Mouse (Mus musculus) thymus, adult 2 months (tissue): ENCODE measurements around the gene Cdca8. TPM values are rescaled to one million over a fixed set of nuclear protein-coding genes. Genes with fewer than 3 reads are reported as not detected.
"Not testable (repeated sequence)": the region's sequence is repeated elsewhere in the genome, so short reads cannot be mapped to it uniquely, and the experiment has no call there.

Experiments
- DNase-seq: peaks from one replicate; pipeline ENCODE4 v3.0.0; 2021
- H3K27ac ChIP-seq: fragments of 200-500 bp; 2 replicates; pipeline ENCODE4 v1.5.1; 2012; ENCODE audit warnings: low read length, control low read depth; ENCODE audit not compliant: control insufficient read depth, insufficient read depth
- H3K27me3 ChIP-seq: fragments of 200-500 bp; 2 replicates; pipeline ENCODE4 v1.6.1; 2012; ENCODE audit warnings: mild to moderate bottlenecking, low read length, moderate library complexity, mixed read lengths; ENCODE audit not compliant: control insufficient read depth, insufficient read depth
- H3K36me3 ChIP-seq: fragments of 200-500 bp; 2 replicates; pipeline ENCODE4 v1.6.1; 2012; ENCODE audit warnings: mild to moderate bottlenecking, low read length, moderate library complexity; ENCODE audit not compliant: control insufficient read depth, insufficient read depth
- H3K4me1 ChIP-seq: fragments of 200-500 bp; replicated peaks from 2 replicates; pipeline ENCODE4 v1.6.1; 2012; ENCODE audit warnings: low read length; ENCODE audit not compliant: control insufficient read depth, insufficient read depth
- H3K4me3 ChIP-seq: fragments of 200-500 bp; 2 replicates; pipeline ENCODE4 v1.5.1; 2012; ENCODE audit warnings: mild to moderate bottlenecking, low read length, control low read depth, moderate library complexity; ENCODE audit not compliant: control insufficient read depth, insufficient read depth
- CTCF ChIP-seq: fragments of 200-500 bp; IDR thresholded peaks from 2 replicates; pipeline ENCODE4 v1.5.1; 2012; ENCODE audit warnings: mild to moderate bottlenecking, control low read depth, low read length, moderate library complexity, borderline replicate concordance; ENCODE audit not compliant: control insufficient read depth, poor library complexity, insufficient read depth; ENCODE audit errors: extremely low read depth
- POLR2A ChIP-seq: fragments of 200-500 bp; IDR thresholded peaks from 2 replicates; pipeline ENCODE4 v1.6.1; 2012; ENCODE audit warnings: mild to moderate bottlenecking, low read length, control low read depth, moderate library complexity; ENCODE audit not compliant: control insufficient read depth, poor library complexity, insufficient read depth; ENCODE audit errors: extremely low read depth
- WGBS: fragments of 180-500 bp; shearing (Covaris S2); methylation state at CpG from one replicate; pipeline ENCODE4 v1.1.7; 2018; 5-methylcytosine and 5-hydroxymethylcytosine counted together
- polyA plus RNA-seq: library from polyadenylated mRNA; depleted of rRNA; stranded (reverse); fragments of >200 nt; gene quantifications from 2 replicates; pipeline ENCODE4 v1.2.3, GENCODE M21; 2012; rRNA removed

Cdca8 gene
- 79.4 and 102 TPM in 2 replicates for polyA plus RNA-seq

GRCm38 (mm10) chr4:124939211-124939610, at the start of gene Cdca8:
Gene Cdca8 (minus strand): TSS chr4:124939311.
- not testable (repeated sequence) for H3K4me1 ChIP-seq, H3K4me3 ChIP-seq, H3K27ac ChIP-seq, DNase-seq, H3K27me3 ChIP-seq, H3K36me3 ChIP-seq
- 91% methylated on average over 4 of the region's 4 CpGs for WGBS

- 74% methylated on average over 9 of the region's 9 CpGs for WGBS
- DNase-seq: no peak
- Histone ChIP-seq H3K36me3 (no peaks in the 10 kb centered on the region), H3K27ac (no peak overlapping the region), H3K27me3 (peaks cover 13% of the 10 kb centered on the region), H3K4me3 (no peak overlapping the region), H3K4me1 (no peaks in the 10 kb centered on the region)
- no peak for TF ChIP-seq CTCF
- TF ChIP-seq POLR2A: no peak
Observed at GRCm38 (mm10) chr4:124988382-124988781, 49.3 kb upstream of the Cdca8 start.

GRCm38 (mm10) chr4:124987711-124988097, 48.6 kb upstream of the Cdca8 start:
- Histone ChIP-seq H3K4me1 (no peaks in the 10 kb centered on the region), H3K27me3 (peaks cover 13% of the 10 kb centered on the region), H3K36me3 (no peaks in the 10 kb centered on the region), H3K27ac (no peak overlapping the region), H3K4me3 (no peak overlapping the region)
- no peak for TF ChIP-seq POLR2A
- no peak for TF ChIP-seq CTCF
- no peak for DNase-seq
- 43% methylated on average over 10 of the region's 10 CpGs for WGBS

GRCm38 (mm10) chr4:124986739-124987710, 47.9 kb upstream of the Cdca8 start:
- no peak for DNase-seq
- TF ChIP-seq CTCF (no peak), POLR2A (no peak)
- Histone ChIP-seq H3K4me3 (no peak overlapping the region), H3K27ac (no peak overlapping the region), H3K27me3 (peaks cover 13% of the 10 kb centered on the region), H3K4me1 (no peaks in the 10 kb centered on the region), H3K36me3 (no peaks in the 10 kb centered on the region)
- WGBS: 11% methylated on average over 51 of the region's 51 CpGs

GRCm38 (mm10) chr4:124985671-124986602, 46.8 kb upstream of the Cdca8 start, which contains the start of gene Rspo1:
Gene Rspo1 (plus strand): TSS chr4:124986430.
- Histone ChIP-seq H3K4me1 (no peaks in the 10 kb centered on the region), H3K4me3 (no peak within 1 kb of the TSS), H3K36me3 (no peaks in the 10 kb centered on the region), H3K27me3 (peaks cover 13% of the 10 kb centered on the region), H3K27ac (no peak within 1 kb of the TSS)
- no peak for DNase-seq
- WGBS: 5% methylated on average over 62 of the region's 62 CpGs
- TF ChIP-seq CTCF: no peak
- no peak for TF ChIP-seq POLR2A

GRCm38 (mm10) chr4:124984871-124985670, 46.0 kb upstream of the Cdca8 start:
- Histone ChIP-seq H3K4me1 (no peaks in the 10 kb centered on the region), H3K4me3 (no peak overlapping the region), H3K36me3 (no peaks in the 10 kb centered on the region), H3K27me3 (peaks cover 13% of the 10 kb centered on the region), H3K27ac (no peak overlapping the region)
- no peak for DNase-seq
- 39% methylated on average over 18 of the region's 18 CpGs for whole genome bisulfite sequencing
- TF ChIP-seq CTCF (no peak), POLR2A (no peak)
